In the genomic region with DNA sequence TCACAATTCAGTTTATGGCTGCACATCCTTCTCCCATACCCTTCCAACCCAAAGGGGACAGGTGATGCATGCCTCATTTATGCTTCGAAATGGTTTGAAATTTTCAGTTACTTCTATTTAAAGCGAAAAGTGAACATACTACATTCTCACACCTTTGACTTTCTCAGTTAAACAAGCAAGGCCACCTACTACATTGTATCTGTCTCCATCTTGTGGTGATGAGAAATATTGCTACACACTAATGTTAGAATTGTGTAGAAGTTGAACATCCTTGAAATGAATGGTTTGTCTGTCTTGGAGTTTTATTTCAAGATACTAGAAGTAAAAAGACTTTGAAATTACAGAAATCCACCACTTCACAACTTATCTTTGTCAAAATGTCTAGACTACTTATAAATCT, we compare ENCODE assay signal across 11 mouse cellular contexts.
DNase-seq lines count a peak whose midpoint lies in the region; ATAC-seq and TF ChIP-seq lines count a peak whose summit lies in the region.
"Had no signal": no experiment of that assay in that cellular context is flagged by ENCODE, and none has a peak within 500 bp of the region (broad histone marks: within the 10 kb centered on the region; RNA-seq: fewer than 3 reads in every experiment).

No protein-coding gene starts in this region.

- no peak overlapping the region for H3K4me3 ChIP-seq in hindbrain, postnatal 0 days (ENCODE audit: low read length)
- no peak overlapping the region for H3K4me3 ChIP-seq in hindbrain, embryonic 12.5 days
- H3K4me3 ChIP-seq: embryonic facial prominence, embryonic 13.5 days; myocyte had no signal

- H3K27me3 ChIP-seq in hindbrain, postnatal 0 days (ENCODE audit: insufficient read depth, low read length): no peaks in the 10 kb centered on the region
- no peaks in the 10 kb centered on the region for H3K27me3 ChIP-seq in hindbrain, embryonic 12.5 days
- H3K27me3 ChIP-seq: embryonic facial prominence, embryonic 13.5 days had no signal

- no peak overlapping the region for H3K4me2 ChIP-seq in hindbrain, postnatal 0 days (ENCODE audit: low read depth, low read length)
- H3K4me2 ChIP-seq in hindbrain, embryonic 12.5 days (replicated peaks): no peak overlapping the region
- H3K4me2 ChIP-seq: embryonic facial prominence, embryonic 13.5 days had no signal

- no peak overlapping the region for H3K27ac ChIP-seq in hindbrain, postnatal 0 days
- no peak overlapping the region for H3K27ac ChIP-seq in hindbrain, embryonic 12.5 days
- H3K27ac ChIP-seq: embryonic facial prominence, embryonic 13.5 days had no signal

- ATAC-seq in hindbrain, postnatal 0 days: 0 out of 2 replicates have a peak, but pooled peaks have one; percentile 22
- no peak; the same call in 1 of the 2 replicates for ATAC-seq in hindbrain, embryonic 12.5 days (ENCODE audit: low FRiP score)
- 0 out of 2 replicates have a peak, but pooled peaks have one; percentile 61 for ATAC-seq in megakaryocyte-erythroid progenitor cell, adult 5-6 weeks (replicated peaks; ENCODE audit: low FRiP score, low TSS enrichment, poor library complexity, severe bottlenecking)

- no peak overlapping the region for H3K9ac ChIP-seq in hindbrain, postnatal 0 days (replicated peaks; ENCODE audit: low read length)
- H3K9ac ChIP-seq in hindbrain, embryonic 12.5 days: no peak overlapping the region
- H3K9ac ChIP-seq: embryonic facial prominence, embryonic 13.5 days had no signal

- DNase-seq in hindbrain, postnatal 0 days (ENCODE audit: low spot score): peak; percentile 70
- DNase-seq in ES-CJ7 (ENCODE audit: low read depth, low spot score): peak; percentile 29
- DNase-seq in c-Kit-positive CD71-negative TER-119-negative erythroid progenitor cells, embryonic 14.5 days (ENCODE audit: low read depth): peak; percentile 5
- no peak for DNase-seq in gastrocnemius, postnatal 4 days (ENCODE audit: low spot score in 2 of 2)
- no peak for DNase-seq in right cerebral cortex, adult 2 months (ENCODE audit: low spot score in 2 of 2)
- DNase-seq in ovary, postnatal 36 days (ENCODE audit: low spot score): no peak
- DNase-seq: heart, postnatal 36 days had no signal

- WGBS in hindbrain, postnatal 0 days: 49% methylated on average over 2 of the region's 2 CpGs
- WGBS in hindbrain, embryonic 12.5 days: 64% methylated on average over 2 of the region's 2 CpGs

- no peaks in the 10 kb centered on the region for H3K9me3 ChIP-seq in hindbrain, postnatal 0 days (ENCODE audit: low read length)
- H3K9me3 ChIP-seq in hindbrain, embryonic 12.5 days (replicated peaks): no peaks in the 10 kb centered on the region
- H3K9me3 ChIP-seq: embryonic facial prominence, embryonic 13.5 days had no signal

- peak; percentile 91 for TF ChIP-seq CTCF in hindbrain, postnatal 0 days (IDR thresholded peaks at IDR 0.05; ENCODE audit: low read depth)

- no peaks in the 10 kb centered on the region for H3K36me3 ChIP-seq in hindbrain, postnatal 0 days (ENCODE audit: insufficient read depth, low read length)
- no peaks in the 10 kb centered on the region for H3K36me3 ChIP-seq in hindbrain, embryonic 12.5 days
- H3K36me3 ChIP-seq: embryonic facial prominence, embryonic 13.5 days had no signal

- H3K4me1 ChIP-seq in hindbrain, postnatal 0 days (ENCODE audit: insufficient read depth, low read length): 0 out of 2 replicates have a peak, but pooled peaks cover 2% of the 10 kb centered on the region
- no peaks in the 10 kb centered on the region for H3K4me1 ChIP-seq in hindbrain, embryonic 12.5 days
- H3K4me1 ChIP-seq: embryonic facial prominence, embryonic 13.5 days had no signal

Comparison
In these comparisons a context has a peak if more than half of its experiments do, and no peak if none do; other contexts are left out.
1. DNase-seq: peak in hindbrain, postnatal 0 days (single experiment), ES-CJ7 (single experiment) and c-Kit-positive CD71-negative TER-119-negative erythroid progenitor cells, embryonic 14.5 days (single experiment); none in gastrocnemius, postnatal 4 days (0 of 2), right cerebral cortex, adult 2 months (0 of 2) and ovary, postnatal 36 days (single experiment).